ENCODE assay signal across 8 mouse cellular contexts in genomic region chr14:48371766-48372165, GRCm38 (mm10).
DNase-seq lines count a peak whose midpoint lies in the region; ATAC-seq and TF ChIP-seq lines count a peak whose summit lies in the region.

No protein-coding gene starts in this region.

- peaks cover 2% of the 10 kb centered on the region; the same call in 1 of the 2 replicates for H3K4me1 ChIP-seq in heart, adult 2 months (ENCODE audit: control insufficient read depth, insufficient read depth, low read length)
- no peaks in the 10 kb centered on the region for H3K4me1 ChIP-seq in heart, embryonic 10.5 days
- H3K4me1 ChIP-seq in embryonic facial prominence, embryonic 13.5 days = peaks cover 5% of the 10 kb centered on the region; the same call in 1 of the 2 replicates
- H3K4me1 ChIP-seq in stomach, embryonic 14.5 days (ENCODE audit: control insufficient read depth, insufficient read depth, low read length) = no peaks in the 10 kb centered on the region

- peak; percentile 48; the same call in 1 of the 2 replicates for ATAC-seq in embryonic facial prominence, embryonic 13.5 days (ENCODE audit: insufficient number of reproducible peaks, insufficient read depth, low FRiP score, low TSS enrichment, low read depth)
- 0 out of 2 replicates have a peak, but pooled peaks have one; percentile 37 for ATAC-seq in stomach, embryonic 14.5 days (ENCODE audit: insufficient number of reproducible peaks, insufficient read depth, low FRiP score, low read depth)

- H3K9ac ChIP-seq in heart, adult 2 months (ENCODE audit: low read depth, low read length) = no peak overlapping the region
- H3K9ac ChIP-seq in embryonic facial prominence, embryonic 13.5 days = no peak overlapping the region
- no peak overlapping the region for H3K9ac ChIP-seq in stomach, embryonic 14.5 days (replicated peaks; ENCODE audit: low read depth, low read length)

- no peak for DNase-seq in heart, adult 2 months
- no peak for DNase-seq in heart, embryonic 10.5 days (ENCODE audit: low spot score)
- peak; percentile 66 for DNase-seq in ES-CJ7 (ENCODE audit: low read depth, low spot score)
- DNase-seq in layer of hippocampus, adult 18-20 months (ENCODE audit: low spot score in 2 of 2) = peak; percentile 43 to 70
- DNase-seq in lung, postnatal 4 days = peak; percentile 60 to 66
- no peak for DNase-seq in gastrocnemius, adult 18-20 months (ENCODE audit: low spot score)

- H3K9me3 ChIP-seq in heart, embryonic 10.5 days = no peaks in the 10 kb centered on the region
- H3K9me3 ChIP-seq in embryonic facial prominence, embryonic 13.5 days = no peaks in the 10 kb centered on the region
- H3K9me3 ChIP-seq in stomach, embryonic 14.5 days (ENCODE audit: control insufficient read depth, low read depth, low read length) = no peaks in the 10 kb centered on the region

- no peaks in the 10 kb centered on the region for H3K79me2 ChIP-seq in heart, adult 2 months (replicated peaks; ENCODE audit: control insufficient read depth, insufficient read depth, low read length)

- intact Hi-C loops in heart, adult 2 months (cut with DNase I) = loop anchor here (10.0 kb wide), 1 partner anchor 623 kb away; no protein-coding TSS in a partner anchor

- no peak overlapping the region for H3K27ac ChIP-seq in heart, adult 2 months
- no peak overlapping the region for H3K27ac ChIP-seq in heart, embryonic 10.5 days
- no peak overlapping the region for H3K27ac ChIP-seq in embryonic facial prominence, embryonic 13.5 days
- no peak overlapping the region for H3K27ac ChIP-seq in stomach, embryonic 14.5 days (ENCODE audit: low read length)

- H3K36me3 ChIP-seq in heart, adult 2 months (ENCODE audit: control insufficient read depth, insufficient read depth, low read length) = no peaks in the 10 kb centered on the region
- H3K36me3 ChIP-seq in heart, embryonic 10.5 days = no peaks in the 10 kb centered on the region
- H3K36me3 ChIP-seq in embryonic facial prominence, embryonic 13.5 days = no peaks in the 10 kb centered on the region
- no peaks in the 10 kb centered on the region for H3K36me3 ChIP-seq in stomach, embryonic 14.5 days (ENCODE audit: control insufficient read depth, insufficient read depth, low read length)

- TF ChIP-seq EP300 in heart, adult 2 months (IDR thresholded peaks at IDR 0.05; ENCODE audit: insufficient read depth, low read depth, low read length) = no peak

- no peak for TF ChIP-seq POLR2A in heart, adult 2 months (IDR thresholded peaks at IDR 0.05; ENCODE audit: insufficient read depth, low read depth, low read length)

- peaks cover 3% of the 10 kb centered on the region for H3K27me3 ChIP-seq in heart, adult 2 months (ENCODE audit: control insufficient read depth, insufficient read depth, low read length)
- H3K27me3 ChIP-seq in heart, embryonic 10.5 days (ENCODE audit: insufficient read depth, poor library complexity, severe bottlenecking) = 0 out of 2 replicates have a peak, but pooled peaks cover 6% of the 10 kb centered on the region
- H3K27me3 ChIP-seq in embryonic facial prominence, embryonic 13.5 days = peaks cover 26% of the 10 kb centered on the region
- 0 out of 2 replicates have a peak, but pooled peaks cover 5% of the 10 kb centered on the region for H3K27me3 ChIP-seq in stomach, embryonic 14.5 days (ENCODE audit: control insufficient read depth, insufficient read depth, low read length)

- WGBS in heart, adult 2 months = 47% methylated on average over 5 of the region's 5 CpGs
- 54% methylated on average over 5 of the region's 5 CpGs for WGBS in heart, embryonic 10.5 days
- 65% methylated on average over 5 of the region's 5 CpGs for WGBS in embryonic facial prominence, embryonic 13.5 days
- 63% methylated on average over 5 of the region's 5 CpGs for WGBS in stomach, embryonic 14.5 days

- H3K4me2 ChIP-seq in embryonic facial prominence, embryonic 13.5 days = no peak overlapping the region
- H3K4me2 ChIP-seq in stomach, embryonic 14.5 days (replicated peaks; ENCODE audit: low read depth, low read length) = no peak overlapping the region

- H3K4me3 ChIP-seq in heart, adult 2 months = no peak overlapping the region
- no peak overlapping the region for H3K4me3 ChIP-seq in heart, embryonic 10.5 days
- no peak overlapping the region for H3K4me3 ChIP-seq in embryonic facial prominence, embryonic 13.5 days
- no peak overlapping the region for H3K4me3 ChIP-seq in stomach, embryonic 14.5 days (ENCODE audit: low read depth, low read length)

- peak; percentile 34 for TF ChIP-seq CTCF in heart, adult 2 months (IDR thresholded peaks at IDR 0.05)

Comparison
In these comparisons a context has a peak if more than half of its experiments do, and no peak if none do; other contexts are left out.
1. DNase-seq: peak in ES-CJ7 (single experiment), layer of hippocampus, adult 18-20 months (2 of 2) and lung, postnatal 4 days (2 of 2); none in heart, adult 2 months (0 of 2), heart, embryonic 10.5 days (single experiment) and gastrocnemius, adult 18-20 months (single experiment).